Mouse (Mus musculus) myocyte (in vitro differentiated cells): Measurements from ENCODE around the gene Lamtor2. TPM values are rescaled to one million over a fixed set of nuclear protein-coding genes. Genes with fewer than 3 reads are reported as not detected.

Experiments used
- H3K27me3 ChIP-seq: one replicate; pipeline ENCODE4 v1.6.1; 2011; ENCODE audit not compliant: control insufficient read depth, insufficient read depth, insufficient read length
- H3K36me3 ChIP-seq: one replicate; pipeline ENCODE4 v1.6.1; 2011; ENCODE audit not compliant: control insufficient read depth, insufficient read depth
- H3K4me2 ChIP-seq: one replicate; pipeline ENCODE4 v1.6.1; 2011; ENCODE audit warnings: low read depth, control low read depth
- H3K4me3 ChIP-seq: one replicate; pipeline ENCODE4 v1.5.1; 2011; ENCODE audit warnings: mild to moderate bottlenecking, control low read depth, moderate library complexity
- H3K79me2 ChIP-seq: one replicate; pipeline ENCODE4 v1.6.1; 2011; ENCODE audit not compliant: control insufficient read depth, insufficient read depth
- H3ac ChIP-seq: one replicate; pipeline ENCODE4 v1.6.1; 2011; ENCODE audit not compliant: control insufficient read depth, insufficient read length
- CEBPB ChIP-seq: IDR thresholded peaks from 2 replicates; pipeline ENCODE4 v1.6.1; 2011; ENCODE audit warnings: mild to moderate bottlenecking, moderate library complexity; ENCODE audit not compliant: poor library complexity, insufficient read depth, severe bottlenecking
- E2F4 ChIP-seq: IDR thresholded peaks from one replicate; pipeline ENCODE4 v1.6.1; 2011; ENCODE audit warnings: mild to moderate bottlenecking, control low read depth, moderate library complexity; ENCODE audit not compliant: insufficient read depth
- MAX ChIP-seq: IDR thresholded peaks from one replicate; pipeline ENCODE4 v1.6.1; 2011; ENCODE audit warnings: low read depth, mild to moderate bottlenecking, control low read depth
- MYOD1 ChIP-seq, 3 experiments: IDR thresholded peaks; one replicate each; pipeline ENCODE4 v1.6.1; 2011; ENCODE audit warnings: control low read depth in 2 of 3, low read depth in 2 of 3, mild to moderate bottlenecking in 2 of 3, moderate library complexity in 1 of 3; ENCODE audit not compliant: insufficient read length in 2 of 3, control insufficient read depth in 1 of 3
- POLR2A ChIP-seq: IDR thresholded peaks from one replicate; pipeline ENCODE4 v1.6.1; 2011; ENCODE audit warnings: low read depth, mild to moderate bottlenecking, control low read depth, moderate library complexity; ENCODE audit not compliant: insufficient read length
- POLR2AphosphoS2 ChIP-seq: IDR thresholded peaks from one replicate; pipeline ENCODE4 v1.6.1; 2011; ENCODE audit warnings: low read depth, control low read depth; ENCODE audit not compliant: insufficient read length
- SRF ChIP-seq: IDR thresholded peaks from one replicate; pipeline ENCODE4 v1.6.1; 2011; ENCODE audit warnings: low read depth; ENCODE audit not compliant: control insufficient read depth, insufficient read length
- TCF3 ChIP-seq: IDR thresholded peaks from one replicate; pipeline ENCODE4 v1.6.1; 2011; ENCODE audit warnings: low read depth, control low read depth; ENCODE audit not compliant: insufficient read length
- USF1 ChIP-seq: IDR thresholded peaks from one replicate; pipeline ENCODE4 v1.6.1; 2011; ENCODE audit warnings: low read depth, mild to moderate bottlenecking, control low read depth, moderate library complexity
- polyA plus RNA-seq: library from polyadenylated mRNA; unstranded; fragments of >200 nt; fragmentation: generic; extraction: Trizol; gene quantifications from one replicate; pipeline ENCODE4 v1.2.1, GENCODE M21; 2012; ENCODE audit warnings: missing spikeins

Lamtor2 gene
- polyA plus RNA-seq, 1 experiment, result 165 TPM

GRCm38 (mm10) chr3:88514231-88515094, 38.4 kb downstream of the Lamtor2 start:
- Histone ChIP-seq H3K27me3 (no peaks in the 10 kb centered on the region), H3K36me3 (no peaks in the 10 kb centered on the region), H3K79me2 (no peaks in the 10 kb centered on the region), H3ac (no peak overlapping the region), H3K4me3 (no peak overlapping the region), H3K4me2 (peak overlapping the region; percentile 71)
- TF ChIP-seq POLR2AphosphoS2 (peak; percentile 36), POLR2A (peak; percentile 26), SRF (no peak)

GRCm38 (mm10) chr3:88513546-88514115, 39.2 kb downstream of the Lamtor2 start:
- H3K4me3 ChIP-seq, result peak overlapping the region; percentile 5
- no peak overlapping the region for H3ac ChIP-seq
- no peaks in the 10 kb centered on the region for H3K27me3 ChIP-seq
- peak overlapping the region; percentile 71 for H3K4me2 ChIP-seq
- TF ChIP-seq TCF3, result no peak
- TF ChIP-seq POLR2AphosphoS2, result peak; percentile 27
- H3K79me2 ChIP-seq, result no peaks in the 10 kb centered on the region
- no peaks in the 10 kb centered on the region for H3K36me3 ChIP-seq

GRCm38 (mm10) chr3:88512896-88513545, 39.9 kb downstream of the Lamtor2 start:
- Histone ChIP-seq H3K4me2 (peak overlapping the region; percentile 90), H3K27me3 (no peaks in the 10 kb centered on the region), H3K79me2 (no peaks in the 10 kb centered on the region), H3ac (no peak overlapping the region), H3K36me3 (no peaks in the 10 kb centered on the region), H3K4me3 (peak overlapping the region; percentile 5)
- TF ChIP-seq SRF, result no peak
- TF ChIP-seq USF1, result peak; percentile 61
- peak; percentile 23 for TF ChIP-seq POLR2A
- TF ChIP-seq MYOD1 (IDR thresholded peaks at IDR 0.05; ENCODE audit: control insufficient read depth in 1 of 3, insufficient read length in 2 of 3, low read depth in 2 of 3), result peak in 1 of 3 experiments; percentile 50
- peak; percentile 24 for TF ChIP-seq MAX

GRCm38 (mm10) chr3:88512141-88512895, 40.6 kb downstream of the Lamtor2 start:
- Histone ChIP-seq H3K36me3 (no peaks in the 10 kb centered on the region), H3K4me3 (peak overlapping the region; percentile 5), H3K27me3 (no peaks in the 10 kb centered on the region), H3K79me2 (no peaks in the 10 kb centered on the region), H3K4me2 (peak overlapping the region; percentile 90), H3ac (no peak overlapping the region)
- TF ChIP-seq POLR2A (peak; percentile 18), USF1 (no peak)

- TF ChIP-seq MYOD1 (IDR thresholded peaks at IDR 0.05; ENCODE audit: control insufficient read depth in 1 of 3, insufficient read length in 2 of 3, low read depth in 2 of 3), result no peak
- TF ChIP-seq MAX, result no peak
- no peak for TF ChIP-seq CEBPB
- TF ChIP-seq USF1, result no peak
- no peak for TF ChIP-seq POLR2A
- no peak for TF ChIP-seq E2F4
- no peak for TF ChIP-seq POLR2AphosphoS2
- Histone ChIP-seq H3K79me2 (no peaks in the 10 kb centered on the region), H3K4me3 (no peak overlapping the region), H3K4me2 (peak overlapping the region; percentile 90), H3ac (no peak overlapping the region), H3K36me3 (no peaks in the 10 kb centered on the region), H3K27me3 (no peaks in the 10 kb centered on the region)
Measured at GRCm38 (mm10) chr3:88511559-88511958, 41.3 kb downstream of the Lamtor2 start.
